Mouse (Mus musculus) neural tube, embryonic 11.5 days (tissue): ENCODE measurements around the gene Fam110c. TPM values are rescaled to one million over a fixed set of nuclear protein-coding genes. Genes with fewer than 3 reads are reported as not detected.

Source experiments
- ATAC-seq: fragments of 200-750 bp; cut with Nextera tagmentation; 2 replicates; pipeline ENCODE4 v1.8.0; 2017; ENCODE audit warnings: moderate number of reproducible peaks, mild to moderate bottlenecking, moderate TSS enrichment, moderate library complexity; ENCODE audit not compliant: insufficient read depth, low FRiP score, low TSS enrichment
- DNase-seq: peaks from one replicate; pipeline ENCODE4 v3.0.0-alpha.2; 2015; ENCODE audit warnings: low spot score
- H3K27ac ChIP-seq: fragments of 300-500 bp; sonication (generic); 2 replicates; pipeline ENCODE4 v1.5.1; 2014; ENCODE audit warnings: low read depth, mild to moderate bottlenecking, low read length
- H3K27me3 ChIP-seq: fragments of 300-500 bp; sonication (generic); 2 replicates; pipeline ENCODE4 v1.6.1; 2014; ENCODE audit warnings: mild to moderate bottlenecking, low read length, mixed read lengths; ENCODE audit not compliant: control insufficient read depth, insufficient read depth
- H3K36me3 ChIP-seq: fragments of 300-500 bp; sonication (generic); 2 replicates; pipeline ENCODE4 v1.6.1; 2014; ENCODE audit warnings: mild to moderate bottlenecking, low read length, moderate library complexity, mixed read lengths; ENCODE audit not compliant: control insufficient read depth, insufficient read depth
- H3K4me1 ChIP-seq: fragments of 300-500 bp; sonication (generic); 2 replicates; pipeline ENCODE4 v1.6.1; 2014; ENCODE audit warnings: low read length, mixed read lengths; ENCODE audit not compliant: control insufficient read depth, insufficient read depth
- H3K4me2 ChIP-seq: fragments of 300-500 bp; sonication (generic); 2 replicates; pipeline ENCODE4 v1.6.1; 2014; ENCODE audit warnings: low read depth, mild to moderate bottlenecking, moderate library complexity
- H3K4me3 ChIP-seq: fragments of 300-500 bp; sonication (generic); 2 replicates; pipeline ENCODE4 v1.5.1; 2014; ENCODE audit warnings: low read depth, low read length
- H3K9ac ChIP-seq: fragments of 300-500 bp; sonication (generic); 2 replicates; pipeline ENCODE4 v1.6.1; 2014; ENCODE audit warnings: mild to moderate bottlenecking, low read length
- H3K9me3 ChIP-seq: fragments of 300-500 bp; sonication (generic); 2 replicates; pipeline ENCODE4 v1.6.1; 2016; ENCODE audit warnings: low read length; ENCODE audit not compliant: control insufficient read depth
- WGBS: fragments of 180-500 bp; shearing (Covaris S2); extraction: QIAGEN DNeasy Blood & Tissue Kit; methylation state at CpG from one replicate; pipeline ENCODE4 v1.1.7; 2014; 5-methylcytosine and 5-hydroxymethylcytosine counted together
- polyA plus RNA-seq: library from polyadenylated mRNA; unstranded; fragments of >200 nt; fragmentation: Nextera tagmentation; extraction: Ambion mirVana; gene quantifications from 2 replicates; pipeline ENCODE4 v1.2.1, GENCODE M21; 2014

Gene Fam110c
- polyA plus RNA-seq, 1 experiment from 2014 or later: 0.15 TPM

- 78% methylated on average over 11 of the region's 11 CpGs for WGBS
- Histone ChIP-seq H3K36me3 (no peaks in the 10 kb centered on the region), H3K27me3 (no peaks in the 10 kb centered on the region), H3K9ac (no peak overlapping the region), H3K4me3 (no peak overlapping the region), H3K4me2 (no peak overlapping the region), H3K9me3 (no peaks in the 10 kb centered on the region), H3K27ac (no peak overlapping the region), H3K4me1 (no peaks in the 10 kb centered on the region)
- DNase-seq (no peak), ATAC-seq (no peak)
Observed at GRCm38 (mm10) chr12:31090882-31091640, 17.4 kb downstream of the Fam110c start.

DNA sequence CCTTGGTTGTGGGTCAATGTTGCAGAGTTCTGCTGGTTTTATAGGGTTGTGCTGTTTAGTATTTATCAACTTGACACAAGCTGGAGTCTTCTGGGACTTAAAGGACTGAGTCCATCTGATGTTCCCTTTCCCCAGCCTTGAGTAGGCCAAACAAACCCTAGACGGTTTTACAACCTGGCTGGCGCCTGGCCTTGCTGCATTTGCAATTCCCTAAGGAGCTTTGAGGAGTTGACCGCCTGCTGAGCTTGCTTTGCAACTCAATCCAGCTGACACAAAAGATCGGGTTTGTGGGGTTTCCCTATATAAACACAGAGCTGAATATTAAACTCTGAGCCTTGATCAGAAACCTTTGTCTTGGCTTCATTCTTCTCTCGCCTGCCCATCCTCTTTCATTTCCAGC, 18.8 kb downstream of the Fam110c start:
- H3K27me3 ChIP-seq: no peaks in the 10 kb centered on the region
- H3K27ac ChIP-seq: no peak overlapping the region
- WGBS: 14% methylated on average over 5 of the region's 5 CpGs
- no peaks in the 10 kb centered on the region for H3K36me3 ChIP-seq
- ATAC-seq (no peak), DNase-seq (no peak)
- no peaks in the 10 kb centered on the region for H3K4me1 ChIP-seq
- H3K9me3 ChIP-seq: no peaks in the 10 kb centered on the region
- no peak overlapping the region for H3K4me3 ChIP-seq
- no peak overlapping the region for H3K4me2 ChIP-seq
- no peak overlapping the region for H3K9ac ChIP-seq

DNA sequence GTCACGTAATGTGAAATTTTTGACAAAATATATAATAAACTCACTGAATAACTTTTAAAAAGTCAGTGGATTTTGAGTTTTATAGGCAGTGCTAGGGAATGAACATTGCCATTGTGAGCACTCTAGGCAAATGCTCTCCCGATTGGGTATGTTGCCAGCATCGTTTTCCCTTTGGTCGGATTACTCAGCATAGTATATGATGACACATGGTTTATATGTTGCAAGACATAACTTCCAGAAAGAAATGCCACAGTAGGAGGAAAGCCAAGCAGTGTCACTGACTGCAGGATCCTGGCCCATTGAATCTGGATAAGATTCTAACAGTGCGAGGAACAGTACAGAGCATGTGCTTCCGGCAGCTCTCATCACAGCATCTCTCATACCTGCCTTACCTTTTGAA, 23.5 kb downstream of the Fam110c start:
- Histone ChIP-seq H3K27me3 (no peaks in the 10 kb centered on the region), H3K4me3 (no peak overlapping the region), H3K4me2 (no peak overlapping the region), H3K9me3 (no peaks in the 10 kb centered on the region), H3K27ac (no peak overlapping the region), H3K9ac (no peak overlapping the region), H3K36me3 (no peaks in the 10 kb centered on the region), H3K4me1 (no peaks in the 10 kb centered on the region)
- 92% methylated on average over 6 of the region's 6 CpGs for WGBS
- no peak for ATAC-seq
- DNase-seq: no peak

- Histone ChIP-seq H3K9me3 (no peaks in the 10 kb centered on the region), H3K9ac (no peak overlapping the region), H3K36me3 (no peaks in the 10 kb centered on the region), H3K27me3 (no peaks in the 10 kb centered on the region), H3K27ac (no peak overlapping the region), H3K4me2 (no peak overlapping the region), H3K4me3 (no peak overlapping the region), H3K4me1 (no peaks in the 10 kb centered on the region)
- no peak for DNase-seq
- no peak for ATAC-seq
- WGBS: 91% methylated on average over 4 of the region's 4 CpGs
Observed at GRCm38 (mm10) chr12:31101190-31101589, 27.5 kb downstream of the Fam110c start.

DNA sequence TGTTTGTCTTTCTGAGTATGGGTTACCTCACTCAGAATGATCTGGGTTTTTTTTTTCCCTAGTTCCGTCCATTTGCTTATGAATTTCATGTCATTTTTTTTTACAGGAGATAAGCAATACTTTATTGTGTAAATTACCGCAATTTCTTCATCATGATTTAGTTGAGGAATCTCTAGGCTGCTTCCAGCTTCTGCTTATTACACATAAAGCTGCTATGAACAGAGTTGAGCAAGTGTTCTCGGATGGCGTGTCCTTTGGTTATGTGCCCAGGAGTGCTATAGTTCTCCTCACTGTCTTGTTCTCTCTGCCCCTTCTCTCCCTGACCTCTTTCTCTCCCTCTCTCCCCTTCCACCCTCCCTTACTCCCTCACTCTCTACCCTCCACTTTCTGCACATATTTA, 28.2 kb downstream of the Fam110c start:
- H3K9ac ChIP-seq: no peak overlapping the region
- H3K27me3 ChIP-seq: no peaks in the 10 kb centered on the region
- no peak overlapping the region for H3K4me3 ChIP-seq
- ATAC-seq: no peak
- WGBS: 90% methylated on average over 4 of the region's 4 CpGs
- H3K4me2 ChIP-seq: no peak overlapping the region
- H3K27ac ChIP-seq: no peak overlapping the region
- DNase-seq: no peak
- H3K9me3 ChIP-seq: no peaks in the 10 kb centered on the region
- no peaks in the 10 kb centered on the region for H3K36me3 ChIP-seq
- no peaks in the 10 kb centered on the region for H3K4me1 ChIP-seq

GRCm38 (mm10) chr12:31116005-31116466, 42.4 kb downstream of the Fam110c start:
- Histone ChIP-seq H3K4me2 (no peak overlapping the region), H3K4me1 (no peaks in the 10 kb centered on the region), H3K4me3 (no peak overlapping the region), H3K9ac (no peak overlapping the region), H3K27me3 (no peaks in the 10 kb centered on the region), H3K27ac (no peak overlapping the region), H3K36me3 (no peaks in the 10 kb centered on the region), H3K9me3 (no peaks in the 10 kb centered on the region)
- DNase-seq: peak; percentile 71
- no peak; the same call in 1 of the 2 replicates for ATAC-seq
- 18% methylated on average over 8 of the region's 8 CpGs for WGBS

GRCm38 (mm10) chr12:31120535-31120934, 46.9 kb downstream of the Fam110c start:
- ATAC-seq: no peak
- no peak overlapping the region for H3K9ac ChIP-seq
- no peaks in the 10 kb centered on the region for H3K9me3 ChIP-seq
- H3K4me2 ChIP-seq: no peak overlapping the region
- H3K27me3 ChIP-seq: no peaks in the 10 kb centered on the region
- H3K4me1 ChIP-seq: no peaks in the 10 kb centered on the region
- no peaks in the 10 kb centered on the region for H3K36me3 ChIP-seq
- H3K4me3 ChIP-seq: no peak overlapping the region
- DNase-seq: no peak
- H3K27ac ChIP-seq: no peak overlapping the region
- WGBS: 78% methylated on average over 5 of the region's 5 CpGs

DNA sequence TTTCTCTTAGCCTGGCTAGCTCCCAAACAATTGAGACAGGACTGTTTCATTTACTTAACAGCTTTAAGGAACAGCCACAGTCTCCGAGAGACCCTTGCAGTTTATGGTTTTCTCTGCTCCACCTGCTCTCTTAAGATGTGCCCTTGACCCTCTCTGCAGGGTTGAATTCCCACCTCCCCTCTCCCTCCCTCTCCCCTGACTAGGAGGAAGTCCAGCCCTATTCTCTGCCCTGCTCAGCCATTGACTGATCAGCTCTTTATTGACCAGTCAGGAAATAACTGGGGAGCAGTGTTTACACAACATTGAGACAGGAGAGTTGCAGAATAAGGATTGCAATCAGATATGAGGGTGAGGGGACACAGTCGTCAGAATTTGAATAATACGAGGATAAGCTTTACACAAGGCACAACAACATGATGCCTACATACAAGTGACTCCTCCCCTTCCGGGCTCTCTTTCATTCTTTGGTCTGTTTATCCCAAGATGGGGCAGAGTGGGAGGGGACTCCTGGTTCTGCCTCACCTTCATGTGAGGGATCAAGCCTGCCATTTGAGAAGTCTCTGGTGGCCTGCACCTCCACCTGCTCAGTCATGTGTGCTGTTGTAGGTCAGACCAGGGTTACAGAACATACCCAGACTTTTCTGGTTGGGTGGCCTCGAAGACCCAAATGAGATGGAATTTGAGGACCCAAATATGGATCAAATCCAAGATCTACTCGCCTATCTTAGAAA, 49.4 kb downstream of the Fam110c start:
- Histone ChIP-seq H3K36me3 (no peaks in the 10 kb centered on the region), H3K9me3 (no peaks in the 10 kb centered on the region), H3K4me1 (no peaks in the 10 kb centered on the region), H3K4me3 (no peak overlapping the region), H3K9ac (no peak overlapping the region), H3K4me2 (no peak overlapping the region), H3K27me3 (no peaks in the 10 kb centered on the region), H3K27ac (no peak overlapping the region)
- WGBS: 73% methylated on average over 6 of the region's 6 CpGs
- DNase-seq (no peak), ATAC-seq (no peak)

- ATAC-seq (no peak), DNase-seq (no peak)
- H3K36me3 ChIP-seq: no peaks in the 10 kb centered on the region
- no peaks in the 10 kb centered on the region for H3K9me3 ChIP-seq
- H3K27ac ChIP-seq: no peak overlapping the region
- no peak overlapping the region for H3K4me2 ChIP-seq
- H3K9ac ChIP-seq: no peak overlapping the region
- 33% methylated on average over 1 of the region's 1 CpGs for WGBS
- no peaks in the 10 kb centered on the region for H3K4me1 ChIP-seq
- no peaks in the 10 kb centered on the region for H3K27me3 ChIP-seq
- no peak overlapping the region for H3K4me3 ChIP-seq
Observed at GRCm38 (mm10) chr12:31126071-31126470, 52.4 kb downstream of the Fam110c start.
